Mouse (Mus musculus): Measurements from ENCODE around the gene Lama4. TPM values are rescaled to one million over a fixed set of nuclear protein-coding genes. Genes with fewer than 3 reads are reported as not detected.

Lama4 gene
- polyA plus RNA-seq, 1 experiment from 2014 or later = 69.6 TPM

Other genes starting within 250 kb of the Lama4 start
- gene Rfpl4b, start 143.7 kb upstream of the Lama4 start, polyA plus RNA-seq (2014; fragmentation: Nextera tagmentation; extraction: Ambion mirVana) = not detected in 2 replicates
- gene Fam229b, start 168.4 kb downstream of the Lama4 start, polyA plus RNA-seq (2014; fragmentation: Nextera tagmentation; extraction: Ambion mirVana) = 8.0 and 9.5 TPM in 2 replicates
- gene Tube1, start 168.5 kb downstream of the Lama4 start, polyA plus RNA-seq (2014; fragmentation: Nextera tagmentation; extraction: Ambion mirVana) = 14.2 and 17.3 TPM in 2 replicates
- gene Ccn6, start 198.3 kb downstream of the Lama4 start, polyA plus RNA-seq (2014; fragmentation: Nextera tagmentation; extraction: Ambion mirVana) = 0.32 TPM in 1 of 2 replicates, not detected in the other